Mouse (Mus musculus) erythroblast, embryonic 14.5 days (primary cell): ENCODE measurements around the gene Sox12.

Experiments
- GATA1 ChIP-seq: IDR thresholded peaks from 2 replicates; pipeline ENCODE4 v1.6.1; 2012; ENCODE audit warnings: low read length, inconsistent platforms, mixed read lengths
- TAL1 ChIP-seq: IDR thresholded peaks from 3 replicates; pipeline ENCODE4 v1.6.1; 2012; ENCODE audit warnings: low read length, inconsistent platforms, mixed read lengths

GRCm38 (mm10) chr2:152368532-152369140, 29.2 kb downstream of the Sox12 start:
- TF ChIP-seq GATA1 (no peak), TAL1 (no peak)
